Mouse (Mus musculus) gastrocnemius, postnatal 36 days (tissue): ENCODE data around the gene Ppp1r14b. TPM values are rescaled to one million over a fixed set of nuclear protein-coding genes. Genes with fewer than 3 reads are reported as not detected.

Experiments
- DNase-seq, 2 experiments: peaks; one replicate each; pipeline ENCODE4 v3.0.0; 2022
- intact Hi-C: fragments of 180-260 bp; cut with DNase I; formaldehyde crosslinking; loops from one replicate; pipeline ENCODE4 v1.15.1; 2025
- long read RNA-seq, 2 experiments: library from polyadenylated mRNA; stranded (forward); transcript quantifications; one replicate each; pipeline ENCODE4 v2.0.0; 2021
- total RNA-seq, 2 experiments: library from RNA; stranded (reverse); gene quantifications; 2 replicates each; pipeline ENCODE4 v1.2.3; 2021

Gene Ppp1r14b
- total RNA-seq = 100 to 1,000 TPM; 105 to 128 TPM
- long read RNA-seq, experiment 1, transcript Ppp1r14b-201 (4 exons, 999 nt) = major isoform, 184 of 209 reads
- long read RNA-seq, experiment 1, transcript Ppp1r14b-202 (3 exons, 552 nt) = minor isoform, 9 of 209 reads
- long read RNA-seq, experiment 1, partial matches to known transcripts = 6 of 209 reads
- long read RNA-seq, experiment 1, other reads (novel, unspliced or antisense) = 6 of 209 reads
- long read RNA-seq, experiment 2, transcript Ppp1r14b-202 (3 exons, 552 nt) = minor isoform, 9 of 228 reads
- long read RNA-seq, experiment 2, transcript Ppp1r14b-203 (4 exons, 605 nt) = minor isoform, 7 of 228 reads
- long read RNA-seq, experiment 2, transcript Ppp1r14b-201 (4 exons, 999 nt) = major isoform, 204 of 228 reads
- long read RNA-seq, experiment 2, partial matches to known transcripts = 1 of 228 reads
- long read RNA-seq, experiment 2, other reads (novel, unspliced or antisense) = 5 of 228 reads

DNA sequence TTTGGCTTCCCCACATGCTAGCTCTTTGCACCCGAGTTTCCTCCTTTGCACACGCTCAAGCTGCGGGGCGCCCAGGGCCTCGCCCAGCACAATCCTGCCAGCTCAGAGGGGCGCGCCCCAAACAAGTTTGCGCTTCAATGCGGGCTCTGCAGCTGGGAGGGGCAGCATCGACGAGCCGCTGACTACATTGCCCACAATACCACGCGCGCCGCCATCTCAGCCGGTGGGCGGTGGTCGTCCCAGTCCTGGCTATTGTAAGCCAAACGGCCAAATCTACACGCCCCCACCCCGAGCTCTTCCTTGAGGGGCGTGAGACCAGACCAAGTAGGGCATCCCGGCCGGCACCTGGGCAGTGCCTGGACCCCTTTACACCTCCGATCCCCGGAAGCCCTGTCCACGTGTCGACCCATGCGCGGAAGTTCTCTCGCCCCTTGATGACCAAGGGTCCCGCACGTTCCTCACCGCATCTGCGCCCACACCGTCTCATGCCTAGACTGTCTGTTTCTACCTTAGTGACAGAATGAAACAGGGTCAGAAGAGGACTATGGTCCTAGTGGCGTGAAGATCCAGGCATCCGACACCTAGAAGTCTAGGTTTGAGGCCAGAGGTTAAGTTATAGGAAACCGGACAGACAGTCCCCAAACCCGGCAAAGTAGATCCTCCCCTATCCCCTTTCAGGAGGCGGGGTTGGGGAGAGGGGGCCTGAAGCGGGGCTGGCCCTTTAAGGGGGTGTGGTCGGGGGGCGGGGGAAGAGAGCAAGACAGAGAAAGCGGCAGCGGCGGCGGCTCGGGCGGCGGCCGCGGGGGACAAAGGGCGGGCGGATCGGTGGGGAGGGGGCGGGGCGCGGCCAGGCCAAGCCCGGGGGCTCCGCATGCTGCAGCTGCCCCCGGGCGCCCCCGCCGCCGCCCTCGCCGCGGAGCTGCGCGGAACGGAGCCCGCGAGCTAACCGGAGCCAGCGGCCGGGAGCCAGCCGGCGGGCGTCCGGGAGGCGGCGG lies at the start of gene Ppp1r14b:
Gene Ppp1r14b, plus strand, starts transcription at position 758 of the 995 bp plus-strand sequence.
- intact Hi-C loops = no loop called here
- DNase-seq = peak; percentile 81

GRCm38 (mm10) chr19:6925307-6925573 lies 49.5 kb upstream of the Ppp1r14b start, which contains the start of gene Catsperz:
Catsperz (minus strand) TSS chr19:6925380.
- intact Hi-C loops = loop anchor here (2.0 kb wide), 1 partner anchor 44 kb away; no protein-coding TSS in a partner anchor
- DNase-seq = no peak

DNA sequence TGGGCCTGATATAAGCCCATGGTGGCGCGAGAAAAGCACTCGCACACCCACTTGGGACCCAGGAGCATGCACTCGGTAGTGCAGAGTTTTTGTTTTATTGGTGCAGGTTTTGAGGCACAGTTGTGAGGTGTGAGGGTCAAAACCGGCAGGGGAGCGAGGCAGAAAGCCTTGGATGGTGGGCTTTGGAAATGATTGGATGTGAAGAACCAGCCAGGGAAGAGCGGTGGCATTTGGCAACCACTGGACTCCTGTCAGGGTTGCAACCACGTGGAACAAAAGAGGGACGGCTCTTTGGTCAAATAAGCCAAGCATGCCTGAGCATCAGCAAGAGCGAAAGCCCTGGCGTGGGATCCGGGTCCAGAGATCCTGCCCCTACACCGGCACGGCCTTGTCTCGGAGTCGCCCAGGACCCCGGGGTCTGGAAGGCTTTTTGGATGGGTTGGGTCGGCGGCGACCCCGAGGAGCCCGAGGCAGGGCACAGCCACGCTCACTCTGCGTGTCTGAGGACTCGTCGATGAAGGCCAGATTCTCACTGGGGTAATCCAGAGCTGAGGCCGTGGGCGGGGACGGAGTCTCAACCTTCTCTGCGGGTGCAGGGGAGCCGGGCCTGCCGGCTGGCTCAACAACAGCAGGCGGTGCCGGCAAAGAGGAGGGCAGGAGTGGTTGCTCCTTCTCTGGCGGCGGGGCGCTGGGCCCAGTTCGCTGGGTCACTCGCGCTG lies 49.0 kb upstream of the Ppp1r14b start:
- no peak for DNase-seq
- intact Hi-C loops = loop anchor here (2.0 kb wide), 1 partner anchor 43 kb away; no protein-coding TSS in a partner anchor

DNA sequence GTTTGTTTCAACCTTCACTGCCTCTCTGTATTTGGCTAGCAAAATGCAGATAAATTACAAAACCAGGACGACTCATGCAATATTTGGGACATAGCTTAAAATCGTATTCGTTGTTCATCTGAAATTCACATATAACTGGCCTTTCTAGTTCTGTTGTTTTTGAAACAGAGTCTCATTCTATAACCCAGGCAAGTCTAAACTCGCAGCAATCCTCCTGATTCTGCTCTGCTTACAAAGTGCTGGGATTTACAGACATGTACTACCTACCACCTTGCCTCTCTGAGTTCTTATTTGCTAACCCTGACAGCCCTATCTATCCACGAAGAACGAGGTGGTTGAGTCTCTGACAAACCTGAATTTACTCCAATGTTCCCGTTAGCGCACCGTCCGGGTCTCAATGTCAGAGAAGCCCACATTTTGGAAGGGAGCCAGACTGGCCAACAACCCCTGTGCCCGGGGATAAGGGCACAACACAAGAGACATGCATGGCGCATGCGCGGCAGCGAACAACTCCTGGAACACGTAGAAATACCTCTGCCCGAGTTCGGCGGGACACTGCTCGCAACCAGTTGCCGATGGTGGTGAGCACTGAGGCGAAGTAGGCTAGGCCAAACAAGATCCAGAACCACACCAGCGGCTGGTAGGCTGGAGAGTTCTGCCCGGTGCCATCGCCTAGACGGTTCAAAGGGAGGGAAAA lies 48.1 kb upstream of the Ppp1r14b start:
- no peak for DNase-seq
- intact Hi-C loops = no loop called here

DNA sequence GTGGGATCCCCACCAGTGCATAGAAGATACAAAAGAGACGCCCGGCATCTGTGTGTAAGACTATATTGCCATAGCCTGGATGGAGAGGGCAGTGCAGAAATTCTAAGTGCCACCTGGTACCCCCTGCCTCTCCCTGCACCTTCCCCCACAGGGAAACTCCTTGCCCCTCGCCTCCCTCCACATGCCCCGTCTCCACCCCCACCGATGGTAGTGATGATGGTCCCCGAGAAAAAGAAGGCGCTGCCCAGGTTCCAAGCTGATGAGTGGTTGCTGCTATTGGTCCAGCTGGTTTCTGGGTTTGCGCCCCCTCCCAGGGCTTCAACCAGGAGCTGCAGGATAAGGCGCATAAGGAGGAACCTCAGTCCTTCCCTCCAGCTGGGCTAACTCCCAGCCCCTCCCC lies 46.7 kb upstream of the Ppp1r14b start:
- intact Hi-C loops = no loop called here
- no peak for DNase-seq

GRCm38 (mm10) chr19:6931002-6931401 lies 43.8 kb upstream of the Ppp1r14b start:
- intact Hi-C loops = loop anchor here (5.0 kb wide), 1 partner anchor 86 kb away; the partner anchor contains the start of gene Fermt3
- no peak for DNase-seq

DNA sequence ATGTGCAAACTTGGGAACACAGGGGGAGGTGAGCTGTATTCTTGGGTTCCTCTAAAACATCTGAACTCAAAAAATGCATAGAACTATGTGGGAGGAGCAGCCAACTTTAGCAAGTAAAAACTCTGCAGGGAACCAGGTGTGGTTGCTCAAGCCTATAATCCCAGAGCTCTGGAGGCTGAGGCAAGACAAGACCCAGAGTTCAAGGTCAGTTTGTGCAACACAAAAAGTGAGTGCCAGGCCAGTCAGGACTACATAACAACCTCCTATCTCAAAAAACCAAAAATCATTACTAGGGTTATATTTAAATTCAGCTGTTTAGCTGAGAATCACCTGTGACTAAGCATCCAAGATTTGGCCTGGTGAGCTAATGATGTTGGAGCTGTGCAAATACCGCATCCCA lies 42.8 kb upstream of the Ppp1r14b start:
- intact Hi-C loops = loop anchor here (5.0 kb wide), 1 partner anchor 85 kb away; the partner anchor contains the start of gene Fermt3
- DNase-seq = no peak

- DNase-seq = no peak
- intact Hi-C loops = loop anchor here (5.0 kb wide), 1 partner anchor 84 kb away; the partner anchor contains the start of gene Fermt3
Observed at GRCm38 (mm10) chr19:6933102-6933435, 41.7 kb upstream of the Ppp1r14b start.

DNA sequence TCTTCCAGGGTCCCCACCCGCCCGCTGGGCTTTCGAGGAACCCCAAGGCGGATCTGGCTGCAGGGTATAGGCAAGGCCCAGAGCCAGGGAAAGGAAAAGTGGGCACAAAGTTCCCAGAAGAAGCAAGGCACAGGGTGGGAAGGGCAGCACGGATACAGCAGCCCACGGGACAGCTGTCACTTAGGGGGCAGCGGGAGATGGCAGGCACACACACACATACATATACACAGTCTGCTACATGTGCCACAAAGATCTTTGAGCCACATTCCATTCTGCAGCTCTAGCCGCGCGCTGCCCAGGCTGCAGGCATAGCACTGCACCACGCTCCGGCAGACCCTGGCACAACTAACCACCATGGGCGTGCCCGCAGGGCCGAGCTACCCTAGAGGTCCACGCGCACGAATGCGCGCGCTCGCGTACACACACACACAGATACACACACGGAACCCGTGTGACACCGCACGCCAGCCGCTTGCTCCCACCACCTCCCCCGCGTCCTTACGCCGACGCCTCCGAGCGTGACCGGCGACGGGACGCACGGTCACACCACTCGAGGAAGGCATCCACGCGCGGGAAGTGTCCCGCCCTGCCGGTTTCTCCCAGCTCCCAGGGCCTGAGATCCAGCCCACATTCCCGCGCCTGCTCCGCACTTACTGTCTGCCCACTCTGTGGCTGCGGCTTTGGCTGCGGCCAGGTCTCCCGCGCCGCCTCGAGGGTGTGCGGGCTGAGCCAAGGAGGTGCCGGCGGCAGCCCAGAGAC lies 41.2 kb upstream of the Ppp1r14b start:
- DNase-seq = no peak
- intact Hi-C loops = loop anchor here (5.0 kb wide), 1 partner anchor 84 kb away; the partner anchor contains the start of gene Fermt3

- no peak for DNase-seq
Observed at GRCm38 (mm10) chr19:6934195-6934977, 40.4 kb upstream of the Ppp1r14b start, which contains the start of gene Kcnk4. Kcnk4 (minus strand) TSS chr19:6934515.

GRCm38 (mm10) chr19:6936299-6936698 lies 38.5 kb upstream of the Ppp1r14b start:
- DNase-seq = no peak
- intact Hi-C loops = no loop called here

More at GRCm38 (mm10) chr19:6934195-6934977, 40.4 kb upstream of the Ppp1r14b start, which contains the start of gene Kcnk4:
- intact Hi-C loops = loop anchor here (5.0 kb wide), 1 partner anchor 83 kb away; the partner anchor contains the start of gene Fermt3

- DNase-seq = no peak
- intact Hi-C loops = no loop called here
Observed at GRCm38 (mm10) chr19:6937541-6938465, 37.0 kb upstream of the Ppp1r14b start.

- intact Hi-C loops = loop anchor here (2.0 kb wide), 1 partner anchor 15 kb away; no protein-coding TSS in a partner anchor
Observed at GRCm38 (mm10) chr19:6939106-6940002, 35.4 kb upstream of the Ppp1r14b start.

DNA sequence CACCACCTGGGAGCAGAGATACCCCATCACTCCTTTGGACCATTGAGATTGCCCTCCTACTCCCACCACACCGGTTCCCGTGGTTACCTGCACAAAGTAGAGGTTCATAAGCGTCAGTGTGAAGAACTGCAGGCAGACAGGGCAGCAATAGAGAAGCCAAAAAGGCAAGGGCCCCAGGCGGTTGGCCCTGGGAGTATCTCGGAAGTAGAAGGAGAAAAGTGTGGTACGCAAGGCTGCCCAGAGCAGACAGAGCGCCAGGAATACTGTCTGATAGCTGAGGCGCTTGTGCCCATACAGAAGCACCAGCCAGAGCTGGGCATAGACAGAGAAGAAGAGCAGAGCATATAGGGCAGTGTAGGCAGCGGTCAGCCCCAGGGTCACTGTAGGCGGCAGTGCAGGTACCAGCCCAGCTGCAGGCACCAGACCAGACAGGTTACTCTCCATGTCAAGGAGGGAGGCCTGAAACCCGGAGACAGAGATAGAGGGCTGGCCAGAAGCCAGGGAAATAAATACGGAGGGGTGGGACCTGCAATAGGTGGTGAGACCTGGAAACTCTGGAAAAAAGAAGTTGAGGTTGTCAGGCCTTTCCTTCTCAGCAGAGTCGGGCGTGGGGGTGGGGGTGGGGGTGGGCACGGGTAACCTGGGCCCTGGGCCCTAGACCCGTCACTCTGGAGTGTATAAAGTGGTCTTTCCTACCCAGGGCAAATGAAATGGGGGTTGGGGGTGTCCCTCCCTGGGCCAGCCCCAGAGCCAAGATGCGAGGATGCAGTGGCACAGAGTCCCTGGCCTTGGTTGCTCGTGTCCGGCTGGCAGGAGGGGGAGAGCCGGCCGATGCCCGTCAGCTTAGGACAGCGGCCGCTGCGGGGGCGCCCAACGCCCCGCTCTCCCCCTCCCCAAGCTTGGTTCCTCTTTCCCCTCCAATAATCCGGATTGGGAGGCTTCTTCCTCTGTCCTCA lies 34.1 kb upstream of the Ppp1r14b start:
- DNase-seq = no peak
- intact Hi-C loops = loop anchor here (2.0 kb wide), 1 partner anchor 14 kb away; no protein-coding TSS in a partner anchor

More at GRCm38 (mm10) chr19:6939106-6940002, 35.4 kb upstream of the Ppp1r14b start:
- no peak for DNase-seq
